Mouse (Mus musculus) MEL (cell line): Measurements from ENCODE around the gene Camk1g. TPM values are rescaled to one million over a fixed set of nuclear protein-coding genes. Genes with fewer than 3 reads are reported as not detected.

ENCODE experiments used
- DNase-seq: peaks from one replicate; pipeline ENCODE4 v3.0.0; 2011; ENCODE audit warnings: low read depth, low spot score
- H3K27ac ChIP-seq: 2 replicates; pipeline ENCODE4 v1.5.1; 2012; ENCODE audit warnings: low read depth, mild to moderate bottlenecking, control low read depth, low read length, moderate library complexity; ENCODE audit not compliant: control insufficient read depth
- H3K27me3 ChIP-seq, 2 experiments: fragments of 150-350 bp in 1 of 2; sonication (generic) in 1 of 2; 2 replicates each; pipeline ENCODE4 v1.6.1; 2012; ENCODE audit warnings: low read length in 2 of 2, mild to moderate bottlenecking in 2 of 2, improper control_type of control experiment in 1 of 2, moderate library complexity in 1 of 2; ENCODE audit not compliant: insufficient read depth in 2 of 2, control insufficient read depth in 1 of 2
- H3K36me3 ChIP-seq, 2 experiments: 2 replicates each; pipeline ENCODE4 v1.6.1; 2012 to 2014; ENCODE audit warnings: low read length in 2 of 2, improper control_type of control experiment in 1 of 2, inconsistent platforms in 1 of 2, mild to moderate bottlenecking in 1 of 2; ENCODE audit not compliant: insufficient read depth in 2 of 2, control insufficient read depth in 1 of 2
- H3K4me1 ChIP-seq, 2 experiments: fragments of 150-350 bp in 1 of 2; sonication (generic) in 1 of 2; 2 replicates each; pipeline ENCODE4 v1.6.1; 2012; ENCODE audit warnings: low read length in 2 of 2, improper control_type of control experiment in 1 of 2, mild to moderate bottlenecking in 1 of 2; ENCODE audit not compliant: insufficient read depth in 2 of 2, control insufficient read depth in 1 of 2
- H3K4me3 ChIP-seq, 2 experiments: fragments of 150-350 bp in 1 of 2; sonication (generic) in 1 of 2; 2 replicates each; pipeline ENCODE4 v1.5.1; 2012; ENCODE audit warnings: low read depth in 2 of 2, low read length in 2 of 2, mild to moderate bottlenecking in 2 of 2, moderate library complexity in 2 of 2, control low read depth in 1 of 2, improper control_type of control experiment in 1 of 2; ENCODE audit not compliant: control insufficient read depth in 1 of 2, insufficient read depth in 1 of 2
- H3K79me2 ChIP-seq: 2 replicates; pipeline ENCODE4 v1.6.1; 2012; ENCODE audit warnings: mild to moderate bottlenecking, low read length, moderate library complexity; ENCODE audit not compliant: control insufficient read depth, poor library complexity, insufficient read depth
- H3K9ac ChIP-seq: 2 replicates; pipeline ENCODE4 v1.6.1; 2012; ENCODE audit warnings: low read depth, mild to moderate bottlenecking, control low read depth, low read length, moderate library complexity; ENCODE audit not compliant: control insufficient read depth, poor library complexity, severe bottlenecking
- H3K9me3 ChIP-seq: fragments of 150-350 bp; sonication (generic); replicated peaks from 2 replicates; pipeline ENCODE4 v1.6.1; 2012; ENCODE audit warnings: mild to moderate bottlenecking, low read length, improper control_type of control experiment, moderate library complexity; ENCODE audit not compliant: insufficient read depth
- CHD2 ChIP-seq: IDR thresholded peaks from 2 replicates; pipeline ENCODE4 v1.6.1; 2011; ENCODE audit warnings: low read length, improper control_type of control experiment
- CTCF ChIP-seq, 3 experiments: IDR thresholded peaks in 2 of 3; conservative IDR thresholded peaks in 1 of 3; 2 replicates each; pipeline ENCODE4 v1.5.1; 2011 to 2012; ENCODE audit warnings: low read length in 3 of 3, low read depth in 2 of 3, mild to moderate bottlenecking in 2 of 3, improper control_type of control experiment in 1 of 3, inconsistent platforms in 1 of 3, mixed read lengths in 1 of 3, moderate library complexity in 1 of 3; ENCODE audit not compliant: control insufficient read depth in 1 of 3, insufficient read depth in 1 of 3, poor library complexity in 1 of 3, severe bottlenecking in 1 of 3
- E2F4 ChIP-seq: IDR thresholded peaks from 2 replicates; pipeline ENCODE4 v1.6.1; 2011; ENCODE audit warnings: low read depth, low read length, improper control_type of control experiment, borderline replicate concordance
- ELF1 ChIP-seq: IDR thresholded peaks from 2 replicates; pipeline ENCODE4 v1.6.1; 2014; ENCODE audit warnings: low read depth, mild to moderate bottlenecking, inconsistent platforms, low read length, improper control_type of control experiment, moderate library complexity
- EP300 ChIP-seq, 2 experiments: IDR thresholded peaks; 2 replicates each; pipeline ENCODE4 v1.6.1; 2011; ENCODE audit warnings: improper control_type of control experiment in 2 of 2, low read length in 2 of 2, low read depth in 1 of 2, mild to moderate bottlenecking in 1 of 2
- HCFC1 ChIP-seq: IDR thresholded peaks from 2 replicates; pipeline ENCODE4 v1.6.1; 2012; ENCODE audit warnings: low read depth, mild to moderate bottlenecking, inconsistent platforms, low read length, improper control_type of control experiment, moderate library complexity
- JUND ChIP-seq: IDR thresholded peaks from 2 replicates; pipeline ENCODE4 v1.6.1; 2011; ENCODE audit warnings: low read depth, mild to moderate bottlenecking, improper control_type of control experiment, low read length
- KAT2A ChIP-seq: conservative IDR thresholded peaks from 2 replicates; pipeline ENCODE4 v1.6.1; 2012; ENCODE audit warnings: low read depth, low read length, improper control_type of control experiment, inconsistent platforms
- MAX ChIP-seq: IDR thresholded peaks from 2 replicates; pipeline ENCODE4 v1.6.1; 2011; ENCODE audit warnings: low read length, improper control_type of control experiment
- MXI1 ChIP-seq: IDR thresholded peaks from 2 replicates; pipeline ENCODE4 v1.6.1; 2011; ENCODE audit warnings: mild to moderate bottlenecking, low read depth, low read length, improper control_type of control experiment
- MYB ChIP-seq: IDR thresholded peaks from 2 replicates; pipeline ENCODE4 v1.6.1; 2011; ENCODE audit warnings: mild to moderate bottlenecking, low read depth, low read length, improper control_type of control experiment
- NELFE ChIP-seq: IDR thresholded peaks from 2 replicates; pipeline ENCODE4 v1.6.1; 2011; ENCODE audit warnings: low read depth, low read length, improper control_type of control experiment
- NRF1 ChIP-seq: IDR thresholded peaks from 2 replicates; pipeline ENCODE4 v1.6.1; 2014; ENCODE audit warnings: low read depth, mild to moderate bottlenecking, inconsistent platforms, low read length, improper control_type of control experiment, moderate library complexity; ENCODE audit not compliant: poor library complexity, insufficient read depth, severe bottlenecking
- POLR2AphosphoS5 ChIP-seq: IDR thresholded peaks from 2 replicates; pipeline ENCODE4 v1.6.1; 2012; ENCODE audit warnings: low read depth, borderline replicate concordance, mild to moderate bottlenecking, inconsistent platforms, low read length, moderate library complexity, mixed read lengths
- RAD21 ChIP-seq: IDR thresholded peaks from 2 replicates; pipeline ENCODE4 v1.6.1; 2011; ENCODE audit warnings: mild to moderate bottlenecking, low read depth, low read length, improper control_type of control experiment
- RCOR1 ChIP-seq: IDR thresholded peaks from 2 replicates; pipeline ENCODE4 v1.6.1; 2012; ENCODE audit warnings: low read depth, mild to moderate bottlenecking, inconsistent platforms, low read length, improper control_type of control experiment
- SMC3 ChIP-seq: IDR thresholded peaks from 2 replicates; pipeline ENCODE4 v1.6.1; 2011; ENCODE audit warnings: low read depth, low read length, improper control_type of control experiment
- TAL1 ChIP-seq: IDR thresholded peaks from 2 replicates; pipeline ENCODE4 v1.6.1; 2012; ENCODE audit warnings: mild to moderate bottlenecking, inconsistent platforms, low read length, moderate library complexity, mixed read lengths
- TCF12 ChIP-seq: IDR thresholded peaks from 2 replicates; pipeline ENCODE4 v1.6.1; 2014; ENCODE audit warnings: low read depth, mild to moderate bottlenecking, inconsistent platforms, low read length, improper control_type of control experiment, moderate library complexity
- UBTF ChIP-seq: IDR thresholded peaks from 2 replicates; pipeline ENCODE4 v1.6.1; 2012; ENCODE audit warnings: low read depth, mild to moderate bottlenecking, inconsistent platforms, low read length, improper control_type of control experiment, moderate library complexity, borderline replicate concordance; ENCODE audit not compliant: insufficient read depth
- USF2 ChIP-seq, 2 experiments: IDR thresholded peaks; 2 replicates each; pipeline ENCODE4 v1.6.1; 2011 to 2012; ENCODE audit warnings: improper control_type of control experiment in 2 of 2, low read length in 2 of 2, borderline replicate concordance in 1 of 2, inconsistent platforms in 1 of 2, low read depth in 1 of 2, mild to moderate bottlenecking in 1 of 2; ENCODE audit not compliant: insufficient read depth in 1 of 2
- ZMIZ1 ChIP-seq: IDR thresholded peaks from 2 replicates; pipeline ENCODE4 v1.6.1; 2012; ENCODE audit warnings: low read depth, mild to moderate bottlenecking, inconsistent platforms, low read length, improper control_type of control experiment, moderate library complexity
- polyA plus RNA-seq, 2 experiments: library from polyadenylated mRNA; stranded (reverse) in 1 of 2; unstranded in 1 of 2; fragments of >175 nt in 1 of 2; fragments of >200 nt in 1 of 2; gene quantifications; 2 replicates each; pipeline versions ENCODE4 v1.2.1 to v1.2.4; 2012; ENCODE audit warnings: low replicate concordance in 2 of 2, low read depth in 1 of 2; ENCODE audit not compliant: insufficient read length in 2 of 2, insufficient read depth in 1 of 2, missing spikeins in 1 of 2
- total RNA-seq: library from RNA; depleted of rRNA; stranded (reverse); fragments of 300-350 nt; gene quantifications from 2 replicates; pipeline ENCODE4 v1.2.3, GENCODE M21; 2012

Gene Camk1g
- total and polyA plus RNA-seq, 3 experiments = not detected

DNA sequence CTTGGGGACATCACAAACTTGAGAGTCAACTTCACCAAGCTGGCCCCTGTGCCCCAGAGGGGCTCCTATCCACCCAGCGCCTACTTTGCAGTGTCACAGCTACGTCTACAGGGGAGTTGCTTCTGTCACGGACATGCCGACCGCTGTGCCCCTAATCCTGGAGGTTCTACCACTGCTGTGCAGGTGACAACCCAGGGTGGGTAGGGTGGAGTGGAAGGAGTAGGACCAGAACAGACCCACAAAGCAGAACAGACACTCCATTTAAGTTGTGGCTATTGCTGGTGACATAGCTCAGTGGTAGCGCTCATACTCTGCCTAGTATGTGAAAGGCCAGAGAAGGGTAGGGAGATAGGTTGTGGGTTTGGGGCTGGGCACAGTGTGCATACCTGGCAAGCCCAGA, 44.2 kb downstream of the Camk1g start:
- DNase-seq = no peak
- Histone ChIP-seq H3K27ac (no peak overlapping the region), H3K4me3 (no peak overlapping the region)
- TF ChIP-seq CHD2 (no peak), E2F4 (no peak), RAD21 (no peak), TCF12 (no peak), MYB (no peak), NELFE (no peak), USF2 (IDR thresholded peaks at IDR 0.05; ENCODE audit: borderline replicate concordance in 1 of 2, insufficient read depth in 1 of 2, low read depth in 1 of 2, low read length in 2 of 2) (no peak), KAT2A (no peak), RCOR1 (no peak), ZMIZ1 (no peak)
- TF ChIP-seq, all 39 proteins: peak for 0
- Histone ChIP-seq H3K79me2 (no peaks in the 10 kb centered on the region), H3K9me3 (no peaks in the 10 kb centered on the region), H3K9ac (no peak overlapping the region), H3K36me3 (no peaks in the 10 kb centered on the region), H3K27me3 (no peaks in the 10 kb centered on the region), H3K4me1 (no peaks in the 10 kb centered on the region)

DNA sequence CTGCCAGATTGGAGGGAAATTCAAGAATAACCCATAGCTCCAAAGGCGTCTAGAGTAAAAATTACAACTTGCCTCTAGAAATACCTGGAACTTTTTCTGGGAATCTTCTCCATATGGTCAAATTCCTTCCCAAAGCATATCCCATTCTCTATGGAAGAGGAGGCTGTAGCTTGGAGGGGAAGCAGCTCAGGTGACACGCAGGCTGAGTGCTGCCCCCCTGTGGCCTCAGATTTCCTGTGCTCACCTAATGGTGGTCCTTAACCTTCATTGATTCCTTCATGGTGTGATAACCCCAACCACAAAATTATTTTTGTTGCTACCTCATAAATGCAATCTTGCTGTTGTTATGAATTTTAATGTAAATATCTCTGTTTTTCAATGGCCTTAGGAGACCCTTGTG, 45.9 kb downstream of the Camk1g start:
- DNase-seq = no peak
- no peak overlapping the region for H3K9ac ChIP-seq
- no peaks in the 10 kb centered on the region for H3K4me1 ChIP-seq
- H3K27ac ChIP-seq = no peak overlapping the region
- no peaks in the 10 kb centered on the region for H3K79me2 ChIP-seq
- H3K4me3 ChIP-seq = no peak overlapping the region
- peak; percentile 25 to 56 (median 33); a peak in 5 of 6 replicates for TF ChIP-seq CTCF (IDR thresholded peaks at IDR 0.05 in 2 of 3, conservative IDR thresholded peaks at IDR 0.05 in 1 of 3; ENCODE audit: control insufficient read depth in 1 of 3, insufficient read depth in 1 of 3, low read depth in 2 of 3, low read length in 3 of 3, poor library complexity in 1 of 3, severe bottlenecking in 1 of 3)
- TF ChIP-seq RAD21 = peak; percentile 18
- no peak for TF ChIP-seq JUND
- peak; percentile 39 for TF ChIP-seq SMC3
- H3K36me3 ChIP-seq = no peaks in the 10 kb centered on the region
- H3K27me3 ChIP-seq = no peaks in the 10 kb centered on the region
- H3K9me3 ChIP-seq = no peaks in the 10 kb centered on the region

DNA sequence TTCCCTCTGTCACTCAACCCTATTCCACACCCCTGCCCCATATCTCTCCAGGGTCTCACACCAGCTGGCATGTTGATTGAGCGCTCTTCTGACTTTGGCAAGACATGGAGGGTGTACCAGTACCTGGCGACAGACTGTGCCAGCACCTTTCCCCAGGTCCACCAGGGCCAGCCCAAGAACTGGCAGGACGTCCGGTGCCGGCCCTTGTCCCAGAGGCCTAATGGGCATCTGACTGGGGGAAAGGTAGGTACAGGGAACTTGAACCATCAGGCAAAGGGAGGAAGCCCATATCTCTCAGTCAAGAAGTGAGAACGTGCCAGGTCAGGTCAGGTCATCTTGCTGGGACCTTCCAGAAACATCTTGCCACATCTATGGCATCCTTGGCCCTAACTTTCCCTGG, 46.4 kb downstream of the Camk1g start:
- H3K4me3 ChIP-seq = no peak overlapping the region
- H3K9me3 ChIP-seq = no peaks in the 10 kb centered on the region
- no peaks in the 10 kb centered on the region for H3K27me3 ChIP-seq
- no peaks in the 10 kb centered on the region for H3K36me3 ChIP-seq
- TF ChIP-seq ELF1 (no peak), RCOR1 (no peak), MYB (no peak), NRF1 (no peak), TCF12 (no peak), POLR2AphosphoS5 (no peak), SMC3 (no peak), MAX (no peak), MXI1 (no peak), UBTF (no peak), HCFC1 (no peak), EP300 (IDR thresholded peaks at IDR 0.05; ENCODE audit: low read depth in 1 of 2, low read length in 2 of 2) (no peak), NELFE (no peak), TAL1 (no peak)
- no peak overlapping the region for H3K9ac ChIP-seq
- H3K27ac ChIP-seq = no peak overlapping the region
- H3K4me1 ChIP-seq = no peaks in the 10 kb centered on the region
- DNase-seq = no peak
- no peaks in the 10 kb centered on the region for H3K79me2 ChIP-seq
